Mouse (Mus musculus) limb, embryonic 13.5 days (tissue): Measurements from ENCODE around the gene Mbnl1. TPM values are rescaled to one million over a fixed set of nuclear protein-coding genes. Genes with fewer than 3 reads are reported as not detected.

Experiments used
- ATAC-seq: fragments of 200-750 bp; cut with Nextera tagmentation; 2 replicates; pipeline ENCODE4 v1.8.0; 2017; ENCODE audit warnings: low read depth, moderate number of reproducible peaks, moderate TSS enrichment; ENCODE audit not compliant: low FRiP score
- H3K27ac ChIP-seq: fragments of 300-500 bp; sonication (generic); 2 replicates; pipeline ENCODE4 v1.5.1; 2015; ENCODE audit warnings: inconsistent platforms, mild to moderate bottlenecking, moderate library complexity
- H3K27me3 ChIP-seq: fragments of 300-500 bp; sonication (generic); 2 replicates; pipeline ENCODE4 v1.6.1; 2015; ENCODE audit warnings: mild to moderate bottlenecking, inconsistent platforms
- H3K36me3 ChIP-seq: fragments of 300-500 bp; sonication (generic); 2 replicates; pipeline ENCODE4 v1.6.1; 2015; ENCODE audit warnings: inconsistent platforms, mild to moderate bottlenecking, moderate library complexity
- H3K4me1 ChIP-seq: fragments of 300-500 bp; sonication (generic); 2 replicates; pipeline ENCODE4 v1.6.1; 2015; ENCODE audit warnings: inconsistent platforms
- H3K4me2 ChIP-seq: fragments of 300-500 bp; sonication (generic); replicated peaks from 2 replicates; pipeline ENCODE4 v1.6.1; 2015; ENCODE audit warnings: inconsistent platforms, mild to moderate bottlenecking, moderate library complexity
- H3K4me3 ChIP-seq: fragments of 300-500 bp; sonication (generic); 2 replicates; pipeline ENCODE4 v1.5.1; 2015; ENCODE audit warnings: moderate library complexity, mild to moderate bottlenecking, inconsistent platforms
- H3K9ac ChIP-seq: fragments of 300-500 bp; sonication (generic); 2 replicates; pipeline ENCODE4 v1.6.1; 2015; ENCODE audit warnings: mild to moderate bottlenecking, inconsistent platforms
- H3K9me3 ChIP-seq: fragments of 300-500 bp; sonication (generic); 2 replicates; pipeline ENCODE4 v1.6.1; 2016; ENCODE audit warnings: inconsistent platforms
- WGBS: fragments of 180-500 bp; shearing (Covaris S2); methylation state at CpG from one replicate; pipeline ENCODE4 v1.1.7; 2015; 5-methylcytosine and 5-hydroxymethylcytosine counted together
- polyA plus RNA-seq: library from polyadenylated mRNA; unstranded; fragments of >200 nt; fragmentation: Nextera tagmentation; extraction: Ambion mirVana; gene quantifications from 2 replicates; pipeline ENCODE4 v1.2.1, GENCODE M21; 2015

Mbnl1 gene
- polyA plus RNA-seq, 1 experiment from 2014 or later: 89.7 TPM

DNA sequence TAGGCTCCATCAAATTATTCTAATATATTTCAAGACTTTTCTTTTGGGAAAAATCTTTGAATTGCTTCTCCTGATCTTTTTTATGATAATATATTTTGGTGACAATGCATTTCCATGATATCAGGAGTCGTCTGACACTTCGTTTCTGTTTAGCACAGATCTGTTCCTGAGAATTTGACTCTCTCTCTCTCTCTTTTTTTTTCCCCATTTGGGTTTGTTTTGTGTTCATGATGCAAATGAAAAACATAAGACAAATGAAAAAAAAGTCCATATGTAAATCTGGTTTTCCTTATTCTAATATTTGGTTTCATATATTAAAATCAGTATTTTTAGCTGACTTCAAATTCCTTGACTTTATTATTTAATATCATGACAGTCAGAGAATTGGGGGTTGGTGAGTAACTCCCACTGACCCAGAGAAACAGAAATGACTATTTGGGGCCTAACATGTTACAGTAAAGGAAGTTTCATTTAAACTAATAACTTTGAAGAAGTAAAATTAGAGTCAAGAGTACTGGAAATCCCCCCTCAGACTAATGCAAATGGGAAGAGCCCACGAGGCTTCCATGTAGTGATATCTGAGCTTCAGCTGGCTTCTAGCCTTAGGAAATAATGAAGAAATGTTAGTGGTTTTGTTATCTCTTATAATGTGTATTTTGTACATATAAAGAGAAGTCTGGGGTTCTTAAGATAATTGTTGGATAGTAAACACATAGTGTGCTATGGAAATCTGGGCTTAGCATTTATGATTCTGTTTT is 65.8 kb downstream of the Mbnl1 start:
- no peak overlapping the region for H3K27ac ChIP-seq
- no peaks in the 10 kb centered on the region for H3K36me3 ChIP-seq
- no peaks in the 10 kb centered on the region for H3K9me3 ChIP-seq
- no peaks in the 10 kb centered on the region for H3K4me1 ChIP-seq
- H3K27me3 ChIP-seq: no peaks in the 10 kb centered on the region
- WGBS: 84% methylated on average over 3 of the region's 3 CpGs
- no peak overlapping the region for H3K4me3 ChIP-seq
- H3K9ac ChIP-seq: no peak overlapping the region
- H3K4me2 ChIP-seq: no peak overlapping the region
- no peak for ATAC-seq

DNA sequence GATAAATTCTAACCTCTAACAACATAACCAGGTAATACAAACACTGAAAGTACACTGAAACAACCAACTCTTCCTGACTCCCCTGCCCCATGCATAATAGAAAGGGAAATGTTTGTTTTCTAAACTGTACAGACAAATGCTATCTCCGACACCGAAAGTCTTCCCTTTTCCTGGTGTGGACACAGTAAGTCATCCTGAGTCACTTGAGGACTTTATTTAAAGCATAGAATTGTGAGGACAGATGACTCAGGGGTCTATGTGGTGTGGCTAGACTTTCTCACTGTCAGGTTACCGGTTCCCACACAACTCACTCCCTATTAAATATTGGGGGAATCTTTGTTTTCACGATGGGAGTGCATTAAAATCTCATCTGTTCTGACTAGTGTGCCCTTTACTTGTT is 68.5 kb downstream of the Mbnl1 start:
- no peak overlapping the region for H3K4me3 ChIP-seq
- no peaks in the 10 kb centered on the region for H3K36me3 ChIP-seq
- no peaks in the 10 kb centered on the region for H3K27me3 ChIP-seq
- H3K4me1 ChIP-seq: no peaks in the 10 kb centered on the region
- ATAC-seq: no peak
- H3K4me2 ChIP-seq: no peak overlapping the region
- H3K27ac ChIP-seq: no peak overlapping the region
- WGBS: 91% methylated on average over 4 of the region's 4 CpGs
- no peaks in the 10 kb centered on the region for H3K9me3 ChIP-seq
- no peak overlapping the region for H3K9ac ChIP-seq

DNA sequence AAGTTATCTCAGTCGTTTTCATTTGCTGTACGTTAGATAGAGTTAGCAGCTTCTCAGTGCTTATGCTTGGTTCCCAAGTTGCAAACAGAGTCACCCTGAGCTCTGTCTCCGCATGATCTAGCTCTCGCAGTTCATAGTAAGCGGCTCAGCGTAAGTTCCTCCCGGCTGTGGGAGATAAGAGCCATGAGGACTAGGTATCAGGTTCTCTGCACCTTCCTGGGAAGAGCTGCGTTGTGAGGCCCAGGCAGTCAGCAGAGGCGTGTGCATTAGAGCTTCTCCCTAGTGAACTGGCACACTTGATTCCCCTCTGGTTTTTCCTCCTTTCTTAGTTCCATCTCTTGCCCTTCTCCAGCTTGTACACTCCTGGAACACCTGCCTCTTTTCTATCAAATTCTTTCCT is 73.6 kb downstream of the Mbnl1 start:
- ATAC-seq: no peak
- H3K27ac ChIP-seq: no peak overlapping the region
- 0 out of 2 replicates have a peak, but pooled peaks cover 7% of the 10 kb centered on the region for H3K4me1 ChIP-seq
- 63% methylated on average over 9 of the region's 9 CpGs for WGBS
- H3K9ac ChIP-seq: no peak overlapping the region
- no peak overlapping the region for H3K4me3 ChIP-seq
- H3K36me3 ChIP-seq: no peaks in the 10 kb centered on the region
- no peaks in the 10 kb centered on the region for H3K9me3 ChIP-seq
- H3K27me3 ChIP-seq: no peaks in the 10 kb centered on the region
- H3K4me2 ChIP-seq: no peak overlapping the region

DNA sequence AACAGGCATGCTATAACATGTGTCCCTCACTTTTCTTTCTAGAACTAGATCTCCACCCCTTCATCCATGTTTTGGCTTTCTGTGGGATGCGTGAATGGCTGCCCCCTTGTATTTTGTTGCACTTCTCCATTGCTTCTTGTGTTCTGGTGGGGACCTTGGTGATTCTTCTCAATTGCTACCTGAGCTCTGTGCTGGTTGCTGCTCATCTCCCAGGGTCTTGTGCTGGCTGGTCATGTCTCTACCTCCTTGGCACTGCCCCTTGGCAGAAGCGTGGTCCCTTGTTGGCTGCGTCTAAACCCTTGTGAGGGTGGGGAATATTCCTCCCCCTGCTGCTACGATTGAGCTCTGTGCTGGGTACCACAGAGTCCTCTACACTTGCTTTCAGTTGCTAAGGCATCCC is 74.3 kb downstream of the Mbnl1 start:
- H3K36me3 ChIP-seq: 0 out of 2 replicates have a peak, but pooled peaks cover 3% of the 10 kb centered on the region
- WGBS: 89% methylated on average over 4 of the region's 4 CpGs
- no peak for ATAC-seq

DNA sequence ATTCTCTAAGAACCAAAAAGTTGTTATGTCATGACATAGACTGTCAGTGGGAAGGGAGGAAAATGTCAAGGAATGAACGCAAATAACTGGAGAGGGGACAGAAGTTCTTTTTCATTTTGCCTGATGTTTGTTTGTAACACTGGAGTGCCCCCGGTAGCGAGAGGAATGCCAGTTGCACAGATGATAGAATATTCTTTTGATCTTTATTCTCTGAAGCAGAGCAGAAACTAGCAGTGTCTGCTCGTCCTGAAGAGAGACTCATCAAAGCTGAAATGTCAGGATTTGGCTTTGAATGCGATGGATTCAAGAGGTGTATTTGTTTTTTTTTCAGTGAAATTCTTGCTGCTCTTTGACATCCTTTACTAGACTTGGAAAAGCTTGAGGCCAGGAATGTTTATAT is 77.9 kb downstream of the Mbnl1 start:
- H3K9ac ChIP-seq: no peak overlapping the region
- H3K4me3 ChIP-seq: no peak overlapping the region
- H3K9me3 ChIP-seq: no peaks in the 10 kb centered on the region
- no peaks in the 10 kb centered on the region for H3K27me3 ChIP-seq
- ATAC-seq: no peak
- H3K36me3 ChIP-seq: 0 out of 2 replicates have a peak, but pooled peaks cover 3% of the 10 kb centered on the region
- 0 out of 2 replicates have a peak, but pooled peaks cover 7% of the 10 kb centered on the region for H3K4me1 ChIP-seq
- 62% methylated on average over 5 of the region's 5 CpGs for WGBS
- H3K27ac ChIP-seq: no peak overlapping the region
- no peak overlapping the region for H3K4me2 ChIP-seq

More for the DNA sequence above, 74.3 kb downstream of the Mbnl1 start:
- Histone ChIP-seq H3K4me1 (0 out of 2 replicates have a peak, but pooled peaks cover 7% of the 10 kb centered on the region), H3K4me3 (no peak overlapping the region), H3K9ac (no peak overlapping the region), H3K27me3 (no peaks in the 10 kb centered on the region), H3K27ac (no peak overlapping the region), H3K4me2 (no peak overlapping the region), H3K9me3 (no peaks in the 10 kb centered on the region)

DNA sequence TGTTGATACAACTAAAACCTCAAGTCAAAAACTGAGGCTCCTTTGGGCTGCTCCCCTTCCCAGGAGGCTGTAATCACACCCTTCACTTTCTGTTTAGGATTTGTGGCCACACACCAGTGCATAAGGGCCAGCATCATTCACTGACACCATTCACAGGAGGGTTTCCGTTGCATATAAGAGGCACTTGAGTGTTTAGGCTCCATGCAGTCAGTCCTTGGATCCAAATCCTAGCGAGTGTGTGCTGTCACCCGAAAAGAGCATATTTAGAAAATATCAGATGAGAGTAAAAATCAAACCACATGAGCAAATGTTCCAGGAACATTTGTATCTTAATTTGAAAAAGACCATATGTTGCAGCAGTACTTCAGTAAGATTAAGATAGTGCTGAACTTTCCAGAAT is 79.0 kb downstream of the Mbnl1 start:
- Histone ChIP-seq H3K27me3 (no peaks in the 10 kb centered on the region), H3K4me3 (no peak overlapping the region), H3K4me2 (no peak overlapping the region), H3K9me3 (no peaks in the 10 kb centered on the region), H3K27ac (no peak overlapping the region), H3K36me3 (0 out of 2 replicates have a peak, but pooled peaks cover 3% of the 10 kb centered on the region), H3K4me1 (0 out of 2 replicates have a peak, but pooled peaks cover 7% of the 10 kb centered on the region), H3K9ac (no peak overlapping the region)
- WGBS: 70% methylated on average over 3 of the region's 3 CpGs
- ATAC-seq: no peak

DNA sequence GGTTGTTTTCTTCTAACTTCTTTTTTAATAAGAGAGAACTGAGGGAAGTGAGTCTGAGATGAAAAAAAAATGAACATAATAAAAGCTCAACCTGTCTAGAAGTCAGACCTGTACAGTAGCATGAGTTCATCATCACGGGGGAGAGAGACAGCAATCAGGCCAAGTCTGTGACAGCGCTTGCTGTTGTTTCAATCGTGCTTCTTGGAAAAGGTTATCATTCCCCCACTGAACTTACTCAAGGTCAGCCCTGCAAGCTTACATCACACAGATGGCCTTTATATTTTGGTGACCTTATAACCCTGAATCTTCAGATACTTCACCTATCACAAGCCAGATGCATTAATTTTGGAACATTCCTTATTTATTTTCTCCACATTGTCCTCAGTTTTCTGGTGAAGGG is 80.4 kb downstream of the Mbnl1 start:
- Histone ChIP-seq H3K4me3 (no peak overlapping the region), H3K9me3 (no peaks in the 10 kb centered on the region), H3K36me3 (0 out of 2 replicates have a peak, but pooled peaks cover 3% of the 10 kb centered on the region), H3K4me2 (no peak overlapping the region), H3K9ac (no peak overlapping the region), H3K27me3 (no peaks in the 10 kb centered on the region), H3K4me1 (0 out of 2 replicates have a peak, but pooled peaks cover 7% of the 10 kb centered on the region), H3K27ac (no peak overlapping the region)
- WGBS: 92% methylated on average over 3 of the region's 3 CpGs
- no peak for ATAC-seq

DNA sequence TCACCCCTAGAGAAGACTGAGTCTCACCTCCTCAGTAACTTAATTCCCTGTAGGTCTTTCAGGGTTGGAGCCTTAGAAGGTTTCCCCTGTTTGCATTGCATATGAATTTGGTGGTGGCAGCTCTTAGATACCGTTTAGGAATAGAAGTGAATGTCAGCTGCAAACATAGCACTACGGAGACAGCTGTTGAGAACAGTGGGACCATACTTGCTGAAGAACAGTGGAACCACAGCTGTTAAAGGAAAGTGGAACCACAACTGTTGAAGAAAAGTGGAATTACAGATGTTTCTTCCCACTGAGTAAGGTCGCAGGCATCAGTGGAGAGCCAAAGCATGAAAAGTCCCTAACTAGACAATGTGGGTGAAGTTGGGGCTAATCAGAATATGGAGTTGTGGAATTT is 84.0 kb downstream of the Mbnl1 start:
- no peak overlapping the region for H3K27ac ChIP-seq
- peaks cover 5% of the 10 kb centered on the region; the same call in 1 of the 2 replicates for H3K4me1 ChIP-seq
- H3K9me3 ChIP-seq: no peaks in the 10 kb centered on the region
- no peaks in the 10 kb centered on the region for H3K27me3 ChIP-seq
- H3K36me3 ChIP-seq: 0 out of 2 replicates have a peak, but pooled peaks cover 2% of the 10 kb centered on the region
- H3K9ac ChIP-seq: no peak overlapping the region
- no peak overlapping the region for H3K4me3 ChIP-seq
- H3K4me2 ChIP-seq: no peak overlapping the region
- ATAC-seq: no peak
- 81% methylated on average over 3 of the region's 3 CpGs for WGBS

DNA sequence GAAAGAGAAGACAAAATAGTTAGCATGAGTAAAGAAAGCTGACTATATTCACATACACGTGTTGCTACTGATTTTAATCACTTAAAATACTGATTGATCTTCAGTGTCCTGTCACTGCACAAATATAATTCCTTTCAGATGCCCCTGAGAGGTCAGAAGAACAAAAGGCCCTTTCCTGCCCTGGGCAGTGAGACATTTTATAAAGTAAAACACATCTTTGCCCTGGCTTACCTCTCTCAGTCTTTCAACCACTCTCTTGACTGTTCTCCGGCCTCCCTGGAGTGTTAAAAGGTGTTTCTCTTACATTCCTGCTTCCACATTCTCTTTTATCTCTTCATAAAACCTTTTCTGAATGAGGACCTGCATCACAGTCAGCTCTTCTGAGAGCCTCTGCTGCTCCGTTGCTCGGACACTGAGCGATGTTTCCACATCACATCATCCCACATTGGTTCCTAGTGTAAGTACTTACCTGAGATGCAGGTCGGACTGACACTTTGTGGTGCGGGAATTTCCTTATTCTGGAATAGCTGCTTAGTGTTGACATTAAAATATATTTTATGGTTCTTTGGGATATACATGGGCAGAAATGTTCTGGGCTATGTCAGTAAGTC is 85.7 kb downstream of the Mbnl1 start:
- no peak for ATAC-seq
- 70% methylated on average over 7 of the region's 7 CpGs for WGBS
- no peak overlapping the region for H3K4me3 ChIP-seq
- peaks cover 10% of the 10 kb centered on the region for H3K4me1 ChIP-seq
- no peak overlapping the region for H3K4me2 ChIP-seq
- H3K27ac ChIP-seq: no peak overlapping the region
- H3K27me3 ChIP-seq: no peaks in the 10 kb centered on the region
- no peak overlapping the region for H3K9ac ChIP-seq
- H3K9me3 ChIP-seq: no peaks in the 10 kb centered on the region
- H3K36me3 ChIP-seq: no peaks in the 10 kb centered on the region

DNA sequence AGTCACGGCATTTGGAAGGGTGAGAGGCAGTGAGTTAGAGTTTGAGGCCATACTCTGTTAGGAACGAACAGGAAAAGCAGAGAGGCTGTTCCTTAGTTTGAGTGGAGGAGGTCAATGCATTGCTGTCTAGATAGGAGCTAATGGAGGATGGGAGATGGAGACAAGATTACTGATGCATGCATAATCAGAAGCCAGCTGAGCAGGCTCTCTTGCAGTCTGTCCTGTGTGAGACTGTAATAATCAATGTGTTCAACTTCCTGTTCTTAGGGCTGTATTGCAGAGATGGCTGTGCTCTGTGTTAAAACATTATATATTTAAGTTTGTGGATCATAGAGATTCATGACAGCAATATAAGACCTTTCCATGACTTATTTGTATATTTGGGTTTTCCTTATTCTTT is 87.1 kb downstream of the Mbnl1 start:
- H3K4me1 ChIP-seq: peaks cover 21% of the 10 kb centered on the region
- no peaks in the 10 kb centered on the region for H3K27me3 ChIP-seq
- no peak overlapping the region for H3K4me2 ChIP-seq
- WGBS: 81% methylated on average over 2 of the region's 2 CpGs
- ATAC-seq: no peak
- no peak overlapping the region for H3K27ac ChIP-seq
- no peak overlapping the region for H3K4me3 ChIP-seq
- no peaks in the 10 kb centered on the region for H3K36me3 ChIP-seq
- H3K9me3 ChIP-seq: no peaks in the 10 kb centered on the region
- no peak overlapping the region for H3K9ac ChIP-seq

DNA sequence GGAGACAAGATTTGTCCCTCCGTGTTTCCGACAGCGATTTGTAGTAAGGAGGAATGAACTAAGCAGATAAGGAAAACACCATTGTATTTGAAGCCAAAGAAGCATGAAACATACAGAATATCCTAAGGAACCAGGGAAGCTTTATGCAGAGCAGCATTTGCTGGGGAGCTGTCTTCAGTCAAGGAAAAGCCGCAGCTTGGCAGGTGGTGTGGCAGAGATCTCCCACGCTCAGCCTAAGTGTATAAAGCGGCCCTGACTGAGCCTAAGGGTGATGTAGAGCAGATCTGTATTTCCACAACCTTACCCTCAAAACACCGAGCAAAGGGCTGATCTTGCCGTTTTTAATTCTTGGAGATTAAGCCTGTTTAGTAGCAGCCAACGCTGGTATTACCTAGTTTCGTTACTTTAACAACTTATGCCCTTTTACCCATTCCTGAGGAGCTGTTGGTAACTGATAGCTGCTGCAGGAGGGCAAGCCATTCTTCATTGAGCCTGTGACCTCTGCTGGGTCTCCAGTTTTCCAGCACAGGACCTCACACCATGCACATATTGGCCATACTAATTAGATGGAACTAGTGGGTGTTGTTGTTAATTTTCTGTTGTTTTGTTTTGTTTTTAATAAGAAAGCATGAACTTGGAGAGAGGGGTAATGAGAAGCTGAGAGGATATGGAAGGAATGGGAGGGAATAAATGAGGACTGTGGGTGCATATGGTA is 91.1 kb downstream of the Mbnl1 start:
- no peaks in the 10 kb centered on the region for H3K27me3 ChIP-seq
- no peak overlapping the region for H3K4me2 ChIP-seq
- ATAC-seq: no peak
- no peaks in the 10 kb centered on the region for H3K9me3 ChIP-seq
- H3K4me1 ChIP-seq: peaks cover 34% of the 10 kb centered on the region
- no peak overlapping the region for H3K4me3 ChIP-seq
- no peak overlapping the region; the same call in 1 of the 2 replicates for H3K27ac ChIP-seq
- H3K36me3 ChIP-seq: no peaks in the 10 kb centered on the region
- no peak overlapping the region for H3K9ac ChIP-seq
- 52% methylated on average over 10 of the region's 10 CpGs for WGBS

DNA sequence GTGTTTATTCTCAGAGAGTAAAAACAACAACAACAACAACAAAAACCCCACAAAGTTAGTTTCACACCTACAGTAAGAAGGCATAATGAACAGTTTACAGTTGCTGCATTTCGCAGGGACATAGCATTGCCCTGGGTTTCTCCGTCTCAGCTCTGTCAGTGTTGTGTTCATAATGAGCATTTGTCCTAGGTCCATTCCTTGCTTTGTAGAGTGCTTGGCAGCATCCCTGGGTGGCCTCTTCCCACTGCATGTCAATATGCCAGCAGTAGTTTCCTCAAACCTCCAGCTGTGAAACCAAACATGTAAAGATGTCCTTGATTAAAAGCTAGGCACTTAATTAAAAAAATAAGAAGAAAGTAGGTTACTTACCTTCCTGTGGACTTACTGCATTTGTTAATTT is 91.6 kb downstream of the Mbnl1 start:
- no peak for ATAC-seq
- Histone ChIP-seq H3K36me3 (no peaks in the 10 kb centered on the region), H3K4me2 (no peak overlapping the region), H3K27me3 (no peaks in the 10 kb centered on the region), H3K4me1 (peaks cover 34% of the 10 kb centered on the region), H3K27ac (no peak overlapping the region), H3K9ac (no peak overlapping the region), H3K4me3 (no peak overlapping the region), H3K9me3 (no peaks in the 10 kb centered on the region)
- 49% methylated on average over 2 of the region's 2 CpGs for WGBS
